Mouse (Mus musculus) midbrain, embryonic 11.5 days (tissue): Measurements from ENCODE around the gene Tsacc. TPM values are rescaled to one million over a fixed set of nuclear protein-coding genes. Genes with fewer than 3 reads are reported as not detected.

Experiments
- ATAC-seq: fragments of 200-750 bp; cut with Nextera tagmentation; 2 replicates; pipeline ENCODE4 v1.8.0; 2017; ENCODE audit warnings: moderate TSS enrichment, moderate library complexity; ENCODE audit not compliant: low FRiP score
- DNase-seq: peaks from one replicate; pipeline ENCODE4 v3.0.0; 2015; ENCODE audit warnings: low spot score; ENCODE audit errors: missing footprints
- H3K27ac ChIP-seq: fragments of 300-500 bp; sonication (generic); 2 replicates; pipeline ENCODE4 v1.5.1; 2014; ENCODE audit warnings: low read depth, low read length
- H3K27me3 ChIP-seq: fragments of 300-500 bp; sonication (generic); 2 replicates; pipeline ENCODE4 v1.6.1; 2014; ENCODE audit warnings: mild to moderate bottlenecking, low read length, moderate library complexity, mixed read lengths; ENCODE audit not compliant: control insufficient read depth, insufficient read depth
- H3K36me3 ChIP-seq: fragments of 300-500 bp; sonication (generic); 2 replicates; pipeline ENCODE4 v1.6.1; 2014; ENCODE audit warnings: mild to moderate bottlenecking, low read length, moderate library complexity, mixed read lengths; ENCODE audit not compliant: control insufficient read depth, insufficient read depth
- H3K4me1 ChIP-seq: fragments of 300-500 bp; sonication (generic); 2 replicates; pipeline ENCODE4 v1.6.1; 2014; ENCODE audit warnings: low read length; ENCODE audit not compliant: control insufficient read depth, insufficient read depth
- H3K4me2 ChIP-seq: fragments of 300-500 bp; sonication (generic); 2 replicates; pipeline ENCODE4 v1.6.1; 2014; ENCODE audit warnings: mild to moderate bottlenecking, moderate library complexity
- H3K4me3 ChIP-seq: fragments of 300-500 bp; sonication (generic); 2 replicates; pipeline ENCODE4 v1.5.1; 2014; ENCODE audit warnings: low read depth, low read length
- H3K9ac ChIP-seq: fragments of 300-500 bp; sonication (generic); 2 replicates; pipeline ENCODE4 v1.6.1; 2014; ENCODE audit warnings: low read length
- H3K9me3 ChIP-seq: fragments of 300-500 bp; sonication (generic); 2 replicates; pipeline ENCODE4 v1.6.1; 2016; ENCODE audit warnings: low read length; ENCODE audit not compliant: control insufficient read depth
- WGBS: fragments of 180-500 bp; shearing (Covaris S2); extraction: QIAGEN DNeasy Blood & Tissue Kit; methylation state at CpG from one replicate; pipeline ENCODE4 v1.1.7; 2014; 5-methylcytosine and 5-hydroxymethylcytosine counted together
- polyA plus RNA-seq: library from polyadenylated mRNA; unstranded; fragments of >200 nt; fragmentation: Nextera tagmentation; extraction: Ambion mirVana; gene quantifications from 2 replicates; pipeline ENCODE4 v1.2.1, GENCODE M21; 2014

Tsacc gene
- polyA plus RNA-seq, 1 experiment from 2014 or later: 7.9 TPM

DNA sequence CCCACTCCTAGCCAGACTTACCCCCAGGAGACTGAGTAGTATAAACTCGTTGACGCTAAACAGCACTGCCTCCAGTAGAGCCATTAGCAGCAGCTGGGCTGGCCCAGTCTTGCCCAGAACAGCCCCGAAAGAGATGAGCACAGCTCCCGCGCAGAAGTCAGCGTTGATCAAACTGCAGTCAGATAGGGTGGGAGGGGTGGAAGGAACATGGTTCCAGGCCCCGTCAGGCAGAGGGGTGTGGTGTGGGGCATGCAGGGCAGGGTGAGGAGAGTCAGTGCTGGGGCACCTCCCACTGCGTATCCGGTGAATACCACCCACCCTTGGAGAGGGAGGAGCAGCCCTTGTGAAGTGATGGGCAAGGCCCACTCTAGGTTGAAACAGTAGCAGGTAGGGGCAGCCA, 49.1 kb downstream of the Tsacc start:
- Histone ChIP-seq H3K9ac (no peak overlapping the region), H3K27ac (no peak overlapping the region), H3K36me3 (no peaks in the 10 kb centered on the region), H3K4me2 (no peak overlapping the region), H3K27me3 (peaks cover 40% of the 10 kb centered on the region), H3K4me1 (no peaks in the 10 kb centered on the region), H3K9me3 (no peaks in the 10 kb centered on the region), H3K4me3 (no peak overlapping the region)
- WGBS: 79% methylated on average over 9 of the region's 9 CpGs
- no peak for ATAC-seq
- no peak for DNase-seq

DNA sequence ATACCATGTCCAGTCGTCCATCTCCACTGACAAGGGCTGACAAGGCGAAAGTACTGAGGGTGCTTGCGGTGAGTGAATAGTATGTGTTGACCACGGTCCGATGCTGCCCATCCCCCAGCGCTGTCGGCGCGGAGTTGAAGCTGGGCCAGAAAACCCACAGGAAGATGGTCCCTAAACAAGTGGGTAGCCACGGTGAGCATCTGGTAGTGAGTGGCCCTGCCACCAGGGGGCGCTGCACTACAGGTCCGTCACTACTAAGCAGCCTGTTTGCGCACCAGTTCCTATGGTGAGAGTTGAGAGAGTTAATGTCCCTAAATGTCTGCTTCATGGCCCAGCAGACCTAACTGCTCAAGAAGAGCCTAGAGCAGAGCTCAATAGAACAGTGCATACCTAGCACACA, 51.0 kb downstream of the Tsacc start:
- H3K9ac ChIP-seq: no peak overlapping the region
- H3K9me3 ChIP-seq: no peaks in the 10 kb centered on the region
- peaks cover 58% of the 10 kb centered on the region for H3K27me3 ChIP-seq
- H3K36me3 ChIP-seq: no peaks in the 10 kb centered on the region
- no peak overlapping the region for H3K27ac ChIP-seq
- H3K4me2 ChIP-seq: no peak overlapping the region
- DNase-seq (peak; percentile 97), ATAC-seq (no peak)
- H3K4me1 ChIP-seq: peaks cover 13% of the 10 kb centered on the region
- WGBS: 17% methylated on average over 13 of the region's 13 CpGs
- H3K4me3 ChIP-seq: no peak overlapping the region

DNA sequence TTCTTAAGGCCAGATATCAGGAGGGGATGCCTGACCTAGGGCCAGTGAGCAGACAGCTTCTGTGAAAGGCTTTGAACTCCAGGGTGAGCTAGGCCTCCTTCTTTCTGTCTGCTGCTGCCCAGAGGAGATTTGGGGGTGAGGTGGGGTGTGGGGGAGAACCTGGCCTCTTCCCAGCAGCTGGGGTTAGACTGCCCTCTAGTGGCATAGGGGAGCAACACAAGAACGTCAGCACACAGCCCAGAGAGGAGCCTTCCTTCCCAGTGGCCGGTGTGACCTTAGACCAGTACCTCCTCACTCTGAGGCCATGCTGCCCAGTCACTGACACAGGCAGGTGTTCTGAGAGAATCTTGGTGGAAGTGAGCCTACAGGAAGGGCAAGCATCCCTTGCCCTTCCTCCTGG, 52.7 kb downstream of the Tsacc start:
- Histone ChIP-seq H3K27me3 (peaks cover 75% of the 10 kb centered on the region), H3K4me2 (no peak overlapping the region), H3K27ac (no peak overlapping the region), H3K9ac (no peak overlapping the region), H3K36me3 (no peaks in the 10 kb centered on the region), H3K9me3 (no peaks in the 10 kb centered on the region), H3K4me3 (no peak overlapping the region), H3K4me1 (peaks cover 18% of the 10 kb centered on the region)
- DNase-seq: peak; percentile 94
- WGBS: 9% methylated on average over 2 of the region's 2 CpGs
- ATAC-seq: no peak

DNA sequence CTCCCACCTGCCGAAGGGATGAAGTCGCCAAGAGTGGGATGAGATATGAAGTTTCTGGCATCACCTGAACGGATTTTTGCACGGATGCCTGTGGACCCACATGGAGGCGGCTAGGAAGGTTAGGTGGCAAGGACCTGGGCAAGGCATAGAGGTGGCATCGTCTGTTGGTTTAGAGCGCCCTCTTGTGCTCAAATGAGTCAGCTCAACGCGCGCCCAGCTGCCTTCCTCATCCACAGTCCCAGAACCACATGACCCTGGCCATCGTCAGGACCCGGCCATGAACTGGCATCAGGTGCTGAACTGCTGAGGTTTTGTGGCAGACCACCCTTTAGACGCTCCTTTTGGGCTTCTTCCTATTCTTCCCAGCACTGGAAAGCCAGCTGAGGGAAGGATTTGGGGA, 54.3 kb downstream of the Tsacc start:
- peaks cover 87% of the 10 kb centered on the region for H3K27me3 ChIP-seq
- no peak overlapping the region for H3K4me3 ChIP-seq
- H3K4me1 ChIP-seq: peaks cover 27% of the 10 kb centered on the region
- H3K27ac ChIP-seq: no peak overlapping the region
- H3K9ac ChIP-seq: no peak overlapping the region
- WGBS: under 1% methylated on average over 13 of the region's 13 CpGs
- ATAC-seq: peak; percentile 39; the same call in 1 of the 2 replicates
- no peaks in the 10 kb centered on the region for H3K36me3 ChIP-seq
- no peak overlapping the region for H3K4me2 ChIP-seq
- no peaks in the 10 kb centered on the region for H3K9me3 ChIP-seq
- peak; percentile 98 for DNase-seq

DNA sequence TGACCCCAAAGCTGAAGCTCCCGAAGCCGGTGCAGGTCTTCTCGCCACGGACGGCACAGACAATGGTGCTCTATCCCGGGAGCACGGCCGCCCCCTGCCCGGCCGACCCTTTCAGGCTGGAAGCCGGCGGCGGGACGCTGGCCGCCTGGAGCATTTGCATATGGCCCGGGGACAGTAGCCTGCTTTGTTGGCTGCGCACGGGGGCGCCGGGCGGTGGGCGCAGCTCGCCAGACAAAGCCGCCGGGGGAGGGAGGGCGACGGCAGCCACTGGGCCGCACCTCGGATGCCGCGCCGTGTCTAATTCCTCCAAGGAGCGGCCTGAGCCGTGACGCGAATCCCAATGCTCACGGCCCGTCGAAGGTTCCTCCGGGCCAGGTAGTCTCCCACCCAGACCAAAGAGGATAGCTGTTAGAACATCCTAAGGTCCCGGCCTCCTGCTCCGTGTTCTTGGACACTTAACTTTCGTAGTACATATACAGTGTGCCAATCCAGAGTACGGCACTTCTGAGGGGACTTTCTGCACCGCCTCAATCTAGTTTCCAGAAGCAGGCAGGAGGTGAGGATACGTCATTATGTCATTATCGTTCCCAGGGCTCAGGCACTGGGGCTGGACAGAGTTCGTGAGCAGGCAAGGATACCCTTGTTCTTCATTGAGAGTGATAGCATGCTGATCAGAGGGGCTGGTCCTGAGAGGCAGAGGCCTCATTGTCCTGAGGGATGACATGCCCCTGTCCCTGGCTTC, 55.6 kb downstream of the Tsacc start:
- Histone ChIP-seq H3K9ac (peak overlapping the region; percentile 46), H3K4me1 (peaks cover 40% of the 10 kb centered on the region), H3K4me3 (peak overlapping the region; percentile 11; the same call in 1 of the 2 replicates), H3K27me3 (peaks cover 95% of the 10 kb centered on the region), H3K36me3 (no peaks in the 10 kb centered on the region), H3K27ac (peak overlapping the region; percentile 65), H3K9me3 (no peaks in the 10 kb centered on the region), H3K4me2 (peak overlapping the region; percentile 37)
- 1% methylated on average over 45 of the region's 48 CpGs for WGBS
- ATAC-seq (peak; percentile 72), DNase-seq (peak; percentile 95)

DNA sequence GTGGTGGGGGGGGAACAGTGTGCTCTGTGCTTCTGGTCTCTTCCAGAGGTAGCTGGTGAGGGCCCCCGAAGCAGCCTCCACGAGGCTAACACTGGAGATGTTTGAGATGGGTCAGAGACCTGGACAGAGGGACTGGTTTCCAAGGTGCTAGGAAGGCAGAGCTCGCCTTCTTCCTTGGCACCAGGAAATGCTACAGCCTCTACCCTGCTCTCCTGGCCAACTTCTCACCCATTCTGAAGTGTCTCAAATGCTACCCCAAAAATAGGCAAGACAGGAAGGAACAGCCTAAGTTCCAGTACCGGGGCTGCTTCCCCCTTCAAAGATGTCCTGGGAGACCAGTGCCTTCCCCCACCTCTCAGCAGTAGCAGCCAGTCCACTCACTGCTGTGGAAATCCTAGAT, 57.4 kb downstream of the Tsacc start:
- no peak overlapping the region for H3K4me3 ChIP-seq
- H3K9me3 ChIP-seq: no peaks in the 10 kb centered on the region
- peaks cover 44% of the 10 kb centered on the region for H3K4me1 ChIP-seq
- WGBS: 60% methylated on average over 4 of the region's 4 CpGs
- H3K36me3 ChIP-seq: no peaks in the 10 kb centered on the region
- ATAC-seq (no peak), DNase-seq (no peak)
- H3K27ac ChIP-seq: no peak overlapping the region
- H3K4me2 ChIP-seq: no peak overlapping the region
- peaks cover 92% of the 10 kb centered on the region for H3K27me3 ChIP-seq
- H3K9ac ChIP-seq: no peak overlapping the region

DNA sequence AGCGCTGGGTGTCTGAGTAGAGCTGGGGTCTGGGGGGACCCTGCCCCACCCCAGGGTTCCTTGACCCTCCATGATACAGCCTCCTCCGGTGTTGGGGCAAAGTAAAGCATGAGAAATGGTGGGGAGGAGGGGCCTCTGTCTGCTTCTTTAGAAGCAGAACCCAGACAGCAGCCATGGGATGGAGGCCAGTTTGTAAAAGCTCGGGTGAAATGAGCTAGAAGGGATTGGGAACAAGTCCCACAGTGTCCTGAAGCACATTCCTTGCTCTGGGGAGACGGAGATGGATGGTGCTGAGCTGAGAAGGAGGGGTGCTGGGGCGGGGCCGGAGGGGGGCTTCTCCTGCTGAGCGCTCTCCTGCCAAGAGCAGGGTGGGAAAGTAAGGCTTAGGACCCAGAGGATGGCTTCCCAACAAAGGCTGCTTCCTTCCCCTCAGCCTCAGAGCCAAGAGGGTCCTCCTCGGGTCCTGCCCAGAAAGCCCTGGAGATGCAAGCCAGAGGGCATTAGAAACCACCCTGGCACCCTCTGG, 57.9 kb downstream of the Tsacc start:
- ATAC-seq (no peak), DNase-seq (no peak)
- Histone ChIP-seq H3K9me3 (no peaks in the 10 kb centered on the region), H3K4me2 (no peak overlapping the region), H3K27me3 (peaks cover 92% of the 10 kb centered on the region), H3K27ac (peak overlapping the region; percentile 3; the same call in 1 of the 2 replicates), H3K4me1 (peaks cover 44% of the 10 kb centered on the region), H3K4me3 (no peak overlapping the region), H3K36me3 (no peaks in the 10 kb centered on the region), H3K9ac (no peak overlapping the region)
- WGBS: 31% methylated on average over 8 of the region's 8 CpGs

DNA sequence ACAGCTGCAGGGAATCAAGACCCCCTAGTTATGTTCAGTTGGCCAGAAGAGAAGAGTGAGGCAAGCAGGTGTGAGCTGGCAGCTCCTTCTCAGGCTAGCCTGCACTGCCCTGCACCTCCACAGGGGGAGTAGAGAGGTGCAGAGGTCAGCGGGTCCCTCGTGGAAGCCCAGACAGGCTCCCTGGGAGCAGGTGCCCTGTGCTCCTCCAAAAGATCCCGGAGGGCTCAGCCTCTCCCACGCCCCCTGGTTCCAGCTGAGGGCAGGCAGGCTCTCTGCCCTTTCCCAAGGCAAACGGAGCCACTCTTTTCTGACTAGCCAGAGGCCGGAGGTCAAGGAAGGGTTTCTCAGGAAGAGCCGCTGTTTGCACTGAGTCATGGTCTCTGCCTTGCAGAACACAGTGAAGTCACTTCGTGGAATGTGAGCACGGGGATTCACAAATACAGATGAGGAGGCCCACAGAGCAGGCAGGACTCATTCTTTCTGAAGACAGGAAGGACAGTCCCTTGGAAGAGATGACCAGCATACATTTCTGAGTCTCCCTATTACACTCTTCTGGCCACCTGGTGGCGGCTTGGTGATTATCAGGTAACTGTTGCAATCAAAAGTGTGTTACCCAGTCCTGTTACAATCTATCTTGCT, 59.1 kb downstream of the Tsacc start:
- Histone ChIP-seq H3K27ac (peak overlapping the region; percentile 55; the same call in 1 of the 2 replicates), H3K4me2 (no peak overlapping the region), H3K9me3 (no peaks in the 10 kb centered on the region), H3K4me1 (peaks cover 50% of the 10 kb centered on the region), H3K9ac (no peak overlapping the region; the same call in 1 of the 2 replicates), H3K36me3 (no peaks in the 10 kb centered on the region), H3K27me3 (peaks cover 92% of the 10 kb centered on the region), H3K4me3 (no peak overlapping the region)
- peak; percentile 92 for DNase-seq
- WGBS: 4% methylated on average over 10 of the region's 10 CpGs
- no peak for ATAC-seq

DNA sequence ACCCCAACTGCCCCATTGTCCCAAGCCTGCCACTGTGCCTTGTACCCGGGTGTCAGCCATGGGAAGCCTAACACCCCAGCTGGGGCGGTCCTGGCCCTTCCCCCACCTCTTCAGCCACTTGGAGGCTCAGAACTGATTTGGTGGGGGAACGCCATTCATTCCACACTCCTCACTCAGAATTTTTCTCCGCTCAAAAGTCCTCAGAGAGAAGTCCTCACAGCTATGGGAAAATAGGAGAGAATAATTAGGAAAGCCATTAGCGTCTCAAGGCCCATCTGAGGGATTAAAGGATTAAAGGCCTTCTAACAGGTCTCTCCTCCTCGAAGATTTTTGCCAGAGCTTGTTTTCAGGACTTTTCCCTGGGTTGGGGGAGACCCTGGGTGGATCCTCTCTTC, 59.6 kb downstream of the Tsacc start:
- Histone ChIP-seq H3K9me3 (no peaks in the 10 kb centered on the region), H3K27ac (peak overlapping the region; percentile 55), H3K9ac (peak overlapping the region; percentile 10), H3K4me1 (peaks cover 54% of the 10 kb centered on the region), H3K4me2 (no peak overlapping the region; the same call in 1 of the 2 replicates), H3K36me3 (no peaks in the 10 kb centered on the region), H3K4me3 (no peak overlapping the region), H3K27me3 (peaks cover 93% of the 10 kb centered on the region)
- 4% methylated on average over 6 of the region's 6 CpGs for WGBS
- no peak for DNase-seq
- no peak for ATAC-seq
